In the genomic region with DNA sequence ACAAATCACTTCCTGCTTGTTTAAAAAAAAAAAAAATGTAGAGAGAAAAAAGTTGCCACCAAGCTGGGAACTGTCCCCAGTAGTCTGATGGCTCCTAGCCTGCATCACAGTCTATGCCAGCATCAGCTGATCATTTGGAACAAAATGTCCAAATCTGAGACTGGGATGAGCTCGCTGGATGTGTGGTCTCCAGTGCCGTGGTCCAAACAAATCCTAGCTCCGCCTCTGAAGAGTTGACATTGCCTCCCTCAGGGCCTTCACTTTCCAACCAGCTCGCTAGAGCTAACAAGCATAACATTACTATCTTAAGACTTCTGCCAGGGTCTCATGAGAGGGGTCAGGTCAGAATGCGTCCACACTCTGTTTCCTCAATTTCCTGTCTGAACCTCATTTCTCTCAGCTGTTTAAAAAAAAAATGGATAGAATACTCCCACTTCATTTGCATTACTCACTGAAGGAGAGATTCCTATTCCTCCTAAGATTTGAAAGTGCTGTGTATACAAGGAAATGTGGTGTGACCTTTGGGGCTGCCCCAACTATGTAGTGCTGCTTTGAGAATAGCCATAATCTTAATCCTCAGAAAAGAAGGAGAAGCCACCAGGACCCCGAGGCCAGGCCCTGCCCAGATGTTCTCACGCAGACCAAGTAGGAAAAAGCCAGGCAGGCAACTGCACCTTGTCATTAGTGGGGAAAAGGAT, we compare ENCODE assay signal across 11 mouse cellular contexts. TPM values are rescaled to one million over a fixed set of nuclear protein-coding genes. Genes with fewer than 3 reads are reported as not detected.
A peak's percentile ranks its signal among the peaks of the same experiment; 100 is the strongest.
DNase-seq lines count a peak whose midpoint lies in the region; ATAC-seq and TF ChIP-seq lines count a peak whose summit lies in the region.
"Had no signal": no experiment of that assay in that cellular context is flagged by ENCODE, and none has a peak within 500 bp of the region (broad histone marks: within the 10 kb centered on the region; RNA-seq: fewer than 3 reads in every experiment).

No protein-coding gene starts in this region.

- H3K27ac ChIP-seq in gastrocnemius, adult 2 months: peak overlapping the region; percentile 73
- H3K27ac ChIP-seq in neural tube, embryonic 15.5 days (replicated peaks): no peak overlapping the region

- intact Hi-C loops in left cerebral cortex, postnatal 4 days (cut with DNase I): no loop called here
- intact Hi-C loops in gastrocnemius, adult 2 months (cut with DNase I): no loop called here

- H3K4me1 ChIP-seq in neural tube, embryonic 15.5 days: no peaks in the 10 kb centered on the region

- no peak for ATAC-seq in neural tube, embryonic 15.5 days (ENCODE audit: low FRiP score)

- no peak for TF ChIP-seq CTCF in gastrocnemius, adult 2 months (IDR thresholded peaks at IDR 0.05)

- no peaks in the 10 kb centered on the region for H3K36me3 ChIP-seq in neural tube, embryonic 15.5 days
- H3K36me3 ChIP-seq: G1E had no signal

- H3K9ac ChIP-seq in neural tube, embryonic 15.5 days (replicated peaks): no peak overlapping the region

- H3K27me3 ChIP-seq in neural tube, embryonic 15.5 days (replicated peaks): no peaks in the 10 kb centered on the region

- H3K4me2 ChIP-seq in neural tube, embryonic 15.5 days: no peak overlapping the region

- H3K4me3 ChIP-seq in gastrocnemius, adult 2 months: no peak overlapping the region
- no peak overlapping the region for H3K4me3 ChIP-seq in neural tube, embryonic 15.5 days (replicated peaks)

- peak; percentile 35 for DNase-seq in left cerebral cortex, postnatal 4 days
- DNase-seq in left cerebral cortex, adult 8-10 months (ENCODE audit: low spot score in 2 of 2): no peak
- peak; percentile 62 for DNase-seq in gastrocnemius, adult 2 months
- peak; percentile 28 for DNase-seq in kidney, adult 18-20 months
- peak; percentile 89 for DNase-seq in lung, postnatal 10 days
- DNase-seq in natural killer cell, adult 2 months (ENCODE audit: low spot score in 2 of 2): no peak
- DNase-seq in right cerebral cortex, adult 2 months (ENCODE audit: low spot score in 2 of 2): no peak
- DNase-seq: spleen, adult 18-20 months had no signal

- WGBS in neural tube, embryonic 15.5 days: 68% methylated on average over 7 of the region's 7 CpGs

- no peaks in the 10 kb centered on the region for H3K9me3 ChIP-seq in neural tube, embryonic 15.5 days (replicated peaks)

RNA-seq across cellular contexts. Expression of a gene that starts 11.2 kb away (rescaled TPM):
- 10 to 100 TPM; 99.3 to 99.6 TPM for total RNA-seq in left cerebral cortex, postnatal 4 days (2021)
- total RNA-seq in left cerebral cortex, adult 8-10 months (2022): 100 to 1,000 TPM; 101 to 118 (median 107) TPM
- 10 to 100 TPM; 19.7 to 24.7 TPM for total RNA-seq in gastrocnemius, adult 2 months (2021)
- 55.7 and 60.1 TPM in 2 replicates for polyA plus RNA-seq in neural tube, embryonic 15.5 days (2015; fragmentation: Nextera tagmentation; extraction: Ambion mirVana)
- total RNA-seq: megakaryocyte progenitor cell, adult 5-6 weeks had no signal

Comparison
In these comparisons a context has a peak if more than half of its experiments do, and no peak if none do; other contexts are left out.
1. DNase-seq: peak in left cerebral cortex, postnatal 4 days (single experiment), gastrocnemius, adult 2 months (single experiment), kidney, adult 18-20 months (single experiment) and lung, postnatal 10 days (single experiment); none in left cerebral cortex, adult 8-10 months (0 of 2), natural killer cell, adult 2 months (0 of 2) and right cerebral cortex, adult 2 months (0 of 2).